Mouse (Mus musculus) cortical plate, adult 2 months (tissue): ENCODE measurements around the gene Gm5431.

Source experiments
- CTCF ChIP-seq: fragments of 200-500 bp; IDR thresholded peaks from 2 replicates; pipeline ENCODE4 v1.5.1; 2011; ENCODE audit warnings: mild to moderate bottlenecking, control low read depth, low read length; ENCODE audit not compliant: insufficient read depth; ENCODE audit errors: extremely low read depth
- POLR2A ChIP-seq: fragments of 200-500 bp; IDR thresholded peaks from 2 replicates; pipeline ENCODE4 v1.6.1; 2011; ENCODE audit warnings: mild to moderate bottlenecking, low read length, control low read depth; ENCODE audit not compliant: insufficient read depth; ENCODE audit errors: extremely low read depth

DNA sequence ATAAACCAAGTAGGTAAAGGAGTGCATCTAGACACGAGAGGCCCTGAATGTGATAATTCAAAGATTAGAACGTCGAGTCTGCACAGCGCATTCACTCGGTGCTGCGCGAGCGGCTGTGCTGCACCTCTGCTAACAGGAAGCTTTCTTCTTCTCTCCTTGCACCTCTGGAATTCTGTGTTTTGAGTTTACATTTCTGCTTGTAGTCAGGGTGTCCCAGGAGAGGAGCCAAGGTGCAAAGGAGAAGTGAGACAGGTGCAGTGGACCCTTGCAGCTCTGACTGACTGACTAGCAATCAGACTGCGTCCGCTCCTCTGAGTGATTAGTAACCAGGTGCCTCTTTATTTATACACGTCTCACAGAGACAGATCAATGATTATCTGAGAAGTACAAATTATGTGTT lies 58.8 kb downstream of the Gm5431 start:
- no peak for TF ChIP-seq POLR2A
- TF ChIP-seq CTCF: no peak
